Mouse (Mus musculus) erythroid progenitor cell, adult 5-6 weeks (primary cell): ENCODE data around the gene Smim26. TPM values are rescaled to one million over a fixed set of nuclear protein-coding genes. Genes with fewer than 3 reads are reported as not detected.
A peak's percentile ranks its signal among the peaks of the same experiment; 100 is the strongest.

Experiments
- ATAC-seq: replicated peaks from 2 replicates; pipeline ENCODE4 v1.8.0; 2016; ENCODE audit warnings: moderate number of reproducible peaks, mild to moderate bottlenecking, moderate TSS enrichment, inconsistent platforms; ENCODE audit not compliant: poor library complexity, low FRiP score, severe bottlenecking
- total RNA-seq, 2 experiments: library from RNA; stranded (forward) in 1 of 2; stranded (reverse) in 1 of 2; fragments of 150-400 nt in 1 of 2; fragments of 186-747, 209-891 nt in 1 of 2; gene quantifications; 2 replicates each; pipeline versions ENCODE4 v1.2.3 to v1.2.4; 2015 to 2017; ENCODE audit warnings: low replicate concordance in 2 of 2

Gene Smim26
- total RNA-seq, 2 experiments from 2014 or later = not detected

DNA sequence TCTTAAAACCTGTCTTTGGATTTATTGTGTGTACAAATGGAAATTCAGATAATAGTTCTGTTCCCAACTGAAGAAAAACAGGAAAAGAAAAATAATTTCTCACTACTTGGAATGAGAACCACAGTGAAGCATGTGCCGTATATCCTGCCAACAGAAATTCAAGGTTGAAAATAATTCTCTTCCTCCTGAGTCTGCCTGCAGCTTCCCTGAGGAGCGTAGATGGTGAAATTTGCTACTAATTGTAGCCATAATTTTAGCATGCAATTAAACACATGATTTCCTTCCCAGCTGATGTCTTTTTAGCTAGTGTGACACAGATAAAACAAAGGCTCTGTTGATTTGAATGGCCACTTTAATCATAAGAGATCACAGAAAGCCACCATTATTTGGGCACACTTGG is 40.9 kb downstream of the Smim26 start:
- ATAC-seq = no peak

GRCm38 (mm10) chr2:144635644-144636320 is 41.9 kb downstream of the Smim26 start:
- ATAC-seq = peak; percentile 80

DNA sequence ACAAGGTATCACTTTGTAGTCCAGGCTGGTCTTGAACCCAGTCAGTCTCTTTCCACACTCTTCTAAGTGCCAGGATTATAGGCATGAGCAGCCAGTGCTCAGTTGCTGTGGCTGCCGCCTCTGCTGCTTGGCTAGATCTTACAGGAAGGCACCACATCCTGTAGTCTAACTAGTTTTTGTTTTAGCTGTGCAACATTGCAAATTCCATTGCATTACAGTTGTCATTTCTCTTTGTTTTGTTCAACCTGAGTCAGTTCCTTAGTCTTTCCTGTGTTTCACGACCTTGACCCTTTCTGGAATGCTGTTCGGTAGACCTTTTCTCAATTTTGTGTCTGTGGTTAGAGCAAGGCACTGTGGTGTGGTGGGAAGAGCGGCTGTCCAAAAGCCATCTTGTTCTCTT is 43.4 kb downstream of the Smim26 start:
- ATAC-seq = no peak

- ATAC-seq = no peak
Measured at GRCm38 (mm10) chr2:144637671-144638395, 44.0 kb downstream of the Smim26 start.

GRCm38 (mm10) chr2:144638719-144639118 is 44.9 kb downstream of the Smim26 start:
- ATAC-seq = no peak

GRCm38 (mm10) chr2:144640101-144640500 is 46.2 kb downstream of the Smim26 start:
- no peak for ATAC-seq

DNA sequence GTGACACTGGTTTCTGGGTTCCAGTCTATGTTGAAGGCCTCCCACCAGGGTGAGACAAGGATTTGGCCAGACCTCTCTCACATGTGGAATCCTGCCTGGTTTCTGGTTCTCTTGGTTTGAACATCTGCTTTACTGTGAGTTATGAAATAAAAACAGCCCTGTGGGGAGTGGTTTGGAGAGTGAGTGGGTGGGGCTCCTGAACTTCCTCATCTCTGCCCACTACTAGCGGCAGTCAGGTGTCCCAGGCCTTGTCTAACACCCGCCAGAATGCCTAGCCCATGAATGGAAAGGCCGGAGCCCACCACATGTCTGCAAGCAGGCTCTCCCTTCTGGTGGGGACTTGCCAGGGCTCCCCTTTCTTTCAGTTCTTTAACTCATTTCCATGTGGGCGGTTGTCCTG is 48.1 kb downstream of the Smim26 start:
- ATAC-seq = no peak

Other genes with a start within 250 kb of the Smim26 start
- gene Kat14, start 225.1 kb upstream of the Smim26 start, total RNA-seq (2015; ENCODE audit: low replicate concordance) = 10.5 and 16.6 TPM in 2 replicates
- 11.7 and 23.0 TPM in 2 replicates for gene Kat14, start 225.1 kb upstream of the Smim26 start, total RNA-seq (2017; ENCODE audit: low replicate concordance)
- not detected in 2 replicates for gene Pet117, start 225.1 kb upstream of the Smim26 start, total RNA-seq (2015; ENCODE audit: low replicate concordance)
- gene Pet117, start 225.1 kb upstream of the Smim26 start, total RNA-seq (2017; ENCODE audit: low replicate concordance) = 12.1 TPM in 1 of 2 replicates, not detected in the other
- gene Dzank1, start 66.6 kb upstream of the Smim26 start, total RNA-seq (2015; ENCODE audit: low replicate concordance) = not detected in 2 replicates
- gene Dzank1, start 66.6 kb upstream of the Smim26 start, total RNA-seq (2017; ENCODE audit: low replicate concordance) = not detected in 2 replicates
- gene Polr3f, start 66.3 kb upstream of the Smim26 start, total RNA-seq (2015; ENCODE audit: low replicate concordance) = 5.4 and 9.2 TPM in 2 replicates
- gene Polr3f, start 66.3 kb upstream of the Smim26 start, total RNA-seq (2017; ENCODE audit: low replicate concordance) = 3.5 and 15.9 TPM in 2 replicates
- gene Rbbp9, start 43.2 kb upstream of the Smim26 start, total RNA-seq (2015; ENCODE audit: low replicate concordance) = 1.7 and 5.0 TPM in 2 replicates
- 0.38 and 2.1 TPM in 2 replicates for gene Rbbp9, start 43.2 kb upstream of the Smim26 start, total RNA-seq (2017; ENCODE audit: low replicate concordance)
- gene Sec23b, start 37.8 kb upstream of the Smim26 start, total RNA-seq (2015; ENCODE audit: low replicate concordance) = 28.9 and 47.6 TPM in 2 replicates
- gene Sec23b, start 37.8 kb upstream of the Smim26 start, total RNA-seq (2017; ENCODE audit: low replicate concordance) = 30.0 and 41.5 TPM in 2 replicates
- 4.2 and 5.4 TPM in 2 replicates for gene Dtd1, start 5.8 kb downstream of the Smim26 start, total RNA-seq (2015; ENCODE audit: low replicate concordance)
- gene Dtd1, start 5.8 kb downstream of the Smim26 start, total RNA-seq (2017; ENCODE audit: low replicate concordance) = 3.6 and 14.5 TPM in 2 replicates
- not detected in 2 replicates for gene Scp2d1, start 229.6 kb downstream of the Smim26 start, total RNA-seq (2015; ENCODE audit: low replicate concordance)
- gene Scp2d1, start 229.6 kb downstream of the Smim26 start, total RNA-seq (2017; ENCODE audit: low replicate concordance) = not detected in 2 replicates